Mouse (Mus musculus) frontal cortex, postnatal 36 days (tissue): ENCODE measurements at regions not wholly inside any gene's neighbourhood (a gene's known extent, or its start where the extent isn't known, plus 50 kb on each side); places are given as distances from the start of the nearest gene placed in this dataset.

ENCODE experiments used
- DNase-seq, 2 experiments: peaks; one replicate each; pipeline ENCODE4 v3.0.0; 2022; ENCODE audit warnings: low spot score in 2 of 2

DNA sequence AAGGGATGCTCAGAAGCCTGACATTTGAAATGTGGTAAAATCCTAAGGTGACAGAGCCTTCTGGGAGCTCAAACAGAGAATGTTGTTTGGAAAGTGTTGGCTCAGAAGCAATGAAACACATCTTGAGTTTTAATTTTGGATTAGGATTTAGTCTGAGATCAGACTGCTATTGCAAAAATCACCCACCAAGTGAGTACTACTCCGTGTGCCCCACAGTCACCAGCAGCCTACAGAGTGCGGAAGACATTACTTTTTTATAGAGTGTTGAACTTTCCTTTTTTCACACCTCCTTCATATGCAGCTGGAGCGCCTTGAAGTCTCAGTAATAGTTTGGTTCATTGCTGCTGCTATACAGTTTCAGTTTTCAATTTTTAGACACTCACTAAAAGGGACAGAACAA is 805.1 kb upstream of the Pcdh17 start:
- peak; percentile 23 to 75 for DNase-seq

DNA sequence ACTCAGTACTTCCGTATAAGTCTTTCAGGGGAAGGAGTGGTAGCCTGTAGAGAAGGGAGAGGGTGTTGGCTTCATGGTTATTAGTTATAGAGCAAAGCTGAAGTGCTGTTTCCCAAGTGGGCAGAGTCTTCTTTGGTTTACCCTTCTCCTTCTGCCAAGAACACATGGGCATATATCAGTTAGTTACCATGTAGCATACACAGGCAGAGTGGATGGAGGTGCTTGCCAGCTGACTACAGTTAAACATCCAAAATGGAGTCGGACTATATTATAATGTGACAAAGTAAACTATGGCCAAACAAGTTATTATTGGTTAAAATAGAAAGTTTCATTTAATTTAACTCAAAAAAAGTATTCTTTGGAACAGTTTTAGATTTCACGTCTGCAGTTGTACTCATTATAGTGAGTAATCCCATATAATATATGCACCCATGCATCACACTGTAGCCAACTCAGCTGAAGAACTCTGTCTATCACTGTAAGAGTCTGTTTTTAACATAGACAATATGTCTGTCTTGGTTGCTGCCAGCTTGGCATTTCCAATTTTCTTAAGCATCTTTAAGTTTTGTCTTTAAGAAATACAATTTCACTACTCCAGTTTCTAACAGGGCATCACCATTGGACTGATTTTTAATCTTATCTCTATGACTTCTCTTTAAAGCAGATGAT is 803.4 kb upstream of the Pcdh17 start:
- DNase-seq: peak in 1 of 2 experiments; percentile 13

DNA sequence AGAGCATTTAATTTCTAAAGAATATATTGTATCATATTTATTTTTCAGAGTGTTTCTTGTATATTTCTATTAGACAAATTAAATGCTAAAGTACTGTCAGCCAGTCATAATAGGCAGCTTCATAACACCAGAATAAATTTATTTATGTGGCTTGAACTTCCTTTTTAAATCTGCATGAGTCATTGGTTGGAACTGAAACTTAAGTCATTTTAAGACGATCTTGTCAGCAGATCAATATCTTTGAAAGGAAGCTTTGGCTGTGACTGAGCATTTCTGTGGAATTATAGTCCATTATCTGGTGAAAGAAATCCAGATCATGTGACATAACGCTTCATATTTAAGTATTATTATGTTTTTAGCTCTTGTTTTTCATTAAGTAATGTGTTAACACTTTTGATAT is 794.7 kb upstream of the Pcdh17 start:
- DNase-seq: no peak

DNA sequence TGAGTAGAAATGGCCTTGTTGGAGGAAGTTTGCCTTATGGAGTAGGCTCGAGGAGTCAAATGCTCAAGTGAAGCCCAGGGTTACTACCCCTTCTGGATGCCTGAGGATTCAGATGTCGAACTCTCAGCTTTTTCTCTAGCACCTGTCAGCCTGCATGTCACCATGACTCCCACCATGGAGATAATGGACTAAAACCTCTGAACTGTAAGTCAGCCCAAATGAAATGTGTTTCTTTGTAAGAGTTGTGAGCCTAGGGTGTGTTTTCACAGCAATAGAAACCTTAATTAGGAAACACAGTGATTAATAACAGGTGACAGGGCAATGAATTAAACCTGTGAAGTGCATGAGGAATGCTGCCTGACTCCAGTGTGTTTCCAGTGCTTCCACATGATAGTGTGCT is 779.3 kb upstream of the Pcdh17 start:
- DNase-seq: no peak
